Mouse (Mus musculus) telencephalon, adult 2 months (tissue): ENCODE data around the gene Krtap17-1.

Experiments
- DNase-seq: peaks from one replicate; pipeline ENCODE4 v3.0.0-alpha.2; 2011; ENCODE audit warnings: low read depth, low spot score

Krtap17-1 gene

GRCm38 (mm10) chr11:99993620-99994383, at the start of gene Krtap17-1:
Gene Krtap17-1, minus strand, starts transcription at chr11:99993994.
- DNase-seq, result no peak

- no peak for DNase-seq
These were observed 47.7 kb upstream of the Krtap17-1 start, which contains the start of gene Krt34 for GRCm38 (mm10) chr11:100041454-100041853. Gene Krt34, minus strand, starts transcription at chr11:100041554.

GRCm38 (mm10) chr11:100029768-100030167, 36.0 kb upstream of the Krtap17-1 start, which contains the start of gene Krt33b:
Gene Krt33b, minus strand, starts transcription at chr11:100029868.
- no peak for DNase-seq

- DNase-seq, result no peak
These were observed 27.6 kb upstream of the Krtap17-1 start for GRCm38 (mm10) chr11:100021438-100021837.

GRCm38 (mm10) chr11:100019466-100019865, 25.7 kb upstream of the Krtap17-1 start:
- no peak for DNase-seq

GRCm38 (mm10) chr11:100016112-100016511, 22.3 kb upstream of the Krtap17-1 start, which contains the start of gene Krt33a:
Gene Krt33a, minus strand, starts transcription at chr11:100016212.
- no peak for DNase-seq

GRCm38 (mm10) chr11:100013691-100014171, 19.9 kb upstream of the Krtap17-1 start:
- no peak for DNase-seq

- DNase-seq, result no peak
These were observed 16.9 kb upstream of the Krtap17-1 start for GRCm38 (mm10) chr11:100010682-100011081.

- DNase-seq, result no peak
These were observed 14.5 kb upstream of the Krtap17-1 start for GRCm38 (mm10) chr11:100008336-100008735.

GRCm38 (mm10) chr11:100006624-100007023, 12.8 kb upstream of the Krtap17-1 start:
- no peak for DNase-seq

GRCm38 (mm10) chr11:100005905-100006304, 12.1 kb upstream of the Krtap17-1 start:
- no peak for DNase-seq

- DNase-seq, result no peak
These were observed 11.1 kb upstream of the Krtap17-1 start for GRCm38 (mm10) chr11:100004846-100005245.

GRCm38 (mm10) chr11:99999091-99999490, 5.3 kb upstream of the Krtap17-1 start:
- no peak for DNase-seq

- no peak for DNase-seq
These were observed 529 bp upstream of the Krtap17-1 start for GRCm38 (mm10) chr11:99994384-99994661.

GRCm38 (mm10) chr11:99990571-99990970, 3.2 kb downstream of the Krtap17-1 start:
- DNase-seq, result no peak

- DNase-seq, result no peak
These were observed 3.9 kb downstream of the Krtap17-1 start for GRCm38 (mm10) chr11:99989881-99990405.

- no peak for DNase-seq
These were observed 5.3 kb downstream of the Krtap17-1 start for GRCm38 (mm10) chr11:99988530-99988929.

GRCm38 (mm10) chr11:99986180-99986647, 7.6 kb downstream of the Krtap17-1 start, which contains the start of gene Krtap16-1:
Gene Krtap16-1, minus strand, starts transcription at chr11:99986597.
- DNase-seq, result no peak

- DNase-seq, result peak; percentile 49
These were observed 8.3 kb downstream of the Krtap17-1 start for GRCm38 (mm10) chr11:99985291-99986092.

GRCm38 (mm10) chr11:99983442-99983841, 10.4 kb downstream of the Krtap17-1 start:
- no peak for DNase-seq

GRCm38 (mm10) chr11:99982731-99983130, 11.1 kb downstream of the Krtap17-1 start:
- no peak for DNase-seq

- no peak for DNase-seq
These were observed 14.8 kb downstream of the Krtap17-1 start, which contains the start of gene Krtap29-1 for GRCm38 (mm10) chr11:99978953-99979352. Gene Krtap29-1, minus strand, starts transcription at chr11:99979053.
